Mouse (Mus musculus): ENCODE measurements around the gene Dpf2. TPM values are rescaled to one million over a fixed set of nuclear protein-coding genes. Genes with fewer than 3 reads are reported as not detected.

Dpf2 gene
- total and polyA plus RNA-seq, 2 experiments from 2014 or later, result 61.4 to 91.8 TPM

DNA sequence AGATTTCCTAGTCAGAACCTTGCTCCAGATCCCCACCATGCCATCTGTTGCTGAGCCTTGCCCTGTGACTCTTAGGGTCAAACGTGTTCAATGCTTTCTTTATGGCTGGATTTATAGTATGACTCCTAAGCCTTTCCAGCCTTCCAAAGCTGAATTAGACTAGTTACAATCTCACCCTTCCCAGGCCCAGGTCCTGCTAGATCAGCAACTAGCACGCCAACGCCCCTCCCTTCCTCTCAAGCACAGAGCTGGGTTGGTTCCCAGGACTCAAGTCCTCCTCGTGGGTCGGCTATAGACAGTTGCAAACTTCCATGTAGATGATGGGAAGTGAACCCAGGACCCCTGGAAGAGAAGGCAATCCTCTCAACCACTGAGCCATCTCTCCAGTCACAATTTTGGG lies 22.9 kb upstream of the Dpf2 start:
- DNase-seq (ENCODE audit: low spot score) (peak; percentile 53), ATAC-seq (ENCODE audit: insufficient read depth, low read depth) (no peak)
- Histone ChIP-seq H3K4me3 (ENCODE audit: low read depth, low read length) (no peak overlapping the region), H3K27ac (ENCODE audit: low read depth) (peak overlapping the region; percentile 64), H3K9me3 (replicated peaks; ENCODE audit: control insufficient read depth, low read length) (no peaks in the 10 kb centered on the region), H3K36me3 (replicated peaks; ENCODE audit: control insufficient read depth, insufficient read depth, low read length) (no peaks in the 10 kb centered on the region), H3K4me1 (ENCODE audit: control insufficient read depth, insufficient read depth) (peaks cover 30% of the 10 kb centered on the region), H3K4me2 (ENCODE audit: low read depth, low read length) (no peak overlapping the region), H3K27me3 (ENCODE audit: control insufficient read depth, insufficient read depth, low read length) (no peaks in the 10 kb centered on the region), H3K9ac (replicated peaks; ENCODE audit: low read depth, low read length) (no peak overlapping the region)
- WGBS, result 47% methylated on average over 5 of the region's 5 CpGs
- TF ChIP-seq EP300 (IDR thresholded peaks at IDR 0.05; ENCODE audit: low read depth), result no peak
- TF ChIP-seq CTCF (IDR thresholded peaks at IDR 0.05; ENCODE audit: low read depth), result no peak

DNA sequence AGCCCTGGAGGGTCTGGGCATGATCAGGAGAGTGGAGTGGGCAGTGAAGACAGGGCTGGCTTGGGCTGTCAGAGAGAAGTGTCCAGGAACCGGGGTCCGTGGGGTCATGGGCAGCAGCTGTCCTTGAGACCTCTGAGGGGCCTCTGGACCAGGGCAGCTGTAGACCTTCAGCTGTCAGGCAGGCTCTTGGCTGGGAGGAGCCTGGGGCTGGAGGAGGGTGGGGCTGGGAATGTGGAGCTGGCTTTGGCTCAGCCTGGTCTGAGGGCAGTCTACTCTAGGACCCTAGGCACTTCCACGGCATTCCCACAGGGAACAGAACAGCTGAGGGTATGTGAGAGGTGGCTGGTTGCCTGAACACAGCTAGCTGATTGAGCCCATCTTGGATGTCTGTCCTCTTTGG lies 22.5 kb upstream of the Dpf2 start:
- no peak overlapping the region for H3K9ac ChIP-seq (replicated peaks; ENCODE audit: low read depth, low read length)
- H3K4me1 ChIP-seq (ENCODE audit: control insufficient read depth, insufficient read depth), result peaks cover 27% of the 10 kb centered on the region
- TF ChIP-seq EP300 (IDR thresholded peaks at IDR 0.05; ENCODE audit: low read depth), result no peak
- no peak for TF ChIP-seq CTCF (IDR thresholded peaks at IDR 0.05; ENCODE audit: low read depth)
- no peaks in the 10 kb centered on the region for H3K27me3 ChIP-seq (ENCODE audit: control insufficient read depth, insufficient read depth, low read length)
- no peaks in the 10 kb centered on the region for H3K9me3 ChIP-seq (replicated peaks; ENCODE audit: control insufficient read depth, low read length)
- H3K27ac ChIP-seq (ENCODE audit: low read depth), result peak overlapping the region; percentile 64
- no peaks in the 10 kb centered on the region for H3K36me3 ChIP-seq (replicated peaks; ENCODE audit: control insufficient read depth, insufficient read depth, low read length)
- no peak overlapping the region for H3K4me2 ChIP-seq (ENCODE audit: low read depth, low read length)
- peak; percentile 68 for DNase-seq (ENCODE audit: low spot score)
- H3K4me3 ChIP-seq (ENCODE audit: low read depth, low read length), result no peak overlapping the region
- WGBS, result 5% methylated on average over 3 of the region's 3 CpGs
- peak; percentile 82 for ATAC-seq (ENCODE audit: insufficient read depth, low read depth)

DNA sequence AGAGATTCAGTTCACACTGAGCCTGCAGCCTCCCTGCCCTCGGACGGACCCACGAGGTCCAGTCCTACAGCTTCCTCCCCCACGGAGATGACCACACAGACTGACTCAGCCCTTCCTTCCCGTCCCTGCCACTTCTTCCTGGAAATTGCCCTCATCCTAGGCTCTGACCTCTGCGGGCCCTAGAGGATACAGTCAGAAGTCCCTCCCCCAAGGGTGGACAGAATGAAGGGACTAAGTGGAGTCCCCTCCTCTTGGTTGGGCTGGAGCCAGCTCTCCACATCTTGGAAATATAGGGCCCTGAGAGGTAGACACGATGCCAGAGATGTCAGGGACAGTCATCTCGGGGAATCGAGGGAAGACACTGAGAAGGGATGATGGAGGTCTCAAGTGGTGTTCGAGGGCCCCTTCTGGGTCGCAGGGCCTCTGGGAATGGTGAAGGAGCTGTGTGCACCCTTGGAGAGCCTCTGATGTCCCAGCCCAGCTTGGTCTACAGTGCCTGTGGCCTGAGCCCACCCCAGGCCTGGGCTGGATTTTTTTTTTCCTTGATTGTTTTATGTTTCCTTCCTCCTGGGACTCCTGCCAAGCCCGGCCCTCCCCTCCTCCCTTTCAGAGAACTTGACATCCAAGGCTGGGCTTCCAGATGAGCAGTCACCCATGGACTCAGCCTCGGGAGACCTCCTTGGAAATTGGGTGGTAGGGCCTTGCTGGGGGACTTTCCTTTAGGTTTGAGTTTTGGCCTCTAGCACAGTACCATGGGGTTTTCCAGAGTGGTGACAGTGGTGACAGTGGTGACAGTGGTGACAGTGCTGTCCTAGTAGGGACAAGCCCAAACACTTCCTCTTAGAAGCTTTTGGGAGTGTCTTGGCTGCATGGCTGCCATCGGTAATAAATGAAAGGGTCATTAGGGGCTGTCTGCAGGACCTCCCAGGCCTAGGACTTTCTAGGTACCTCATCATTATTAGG lies 17.1 kb upstream of the Dpf2 start:
- DNase-seq (ENCODE audit: low spot score) (peak; percentile 41), ATAC-seq (ENCODE audit: insufficient read depth, low read depth) (peak; percentile 42)
- H3K27me3 ChIP-seq (ENCODE audit: control insufficient read depth, insufficient read depth, low read length), result no peaks in the 10 kb centered on the region
- H3K27ac ChIP-seq (ENCODE audit: low read depth), result peak overlapping the region; percentile 73
- no peaks in the 10 kb centered on the region for H3K36me3 ChIP-seq (replicated peaks; ENCODE audit: control insufficient read depth, insufficient read depth, low read length)
- 45% methylated on average over 14 of the region's 14 CpGs for WGBS
- H3K4me2 ChIP-seq (ENCODE audit: low read depth, low read length), result no peak overlapping the region
- no peak overlapping the region for H3K4me3 ChIP-seq (ENCODE audit: low read depth, low read length)
- H3K9ac ChIP-seq (replicated peaks; ENCODE audit: low read depth, low read length), result no peak overlapping the region
- H3K4me1 ChIP-seq (ENCODE audit: control insufficient read depth, insufficient read depth), result peaks cover 9% of the 10 kb centered on the region; the same call in 1 of the 2 replicates
- no peaks in the 10 kb centered on the region for H3K9me3 ChIP-seq (replicated peaks; ENCODE audit: control insufficient read depth, low read length)
- TF ChIP-seq CTCF (IDR thresholded peaks at IDR 0.05; ENCODE audit: low read depth) (no peak), EP300 (IDR thresholded peaks at IDR 0.05; ENCODE audit: low read depth) (0 out of 2 replicates have a peak, but pooled peaks have one; percentile 31)

DNA sequence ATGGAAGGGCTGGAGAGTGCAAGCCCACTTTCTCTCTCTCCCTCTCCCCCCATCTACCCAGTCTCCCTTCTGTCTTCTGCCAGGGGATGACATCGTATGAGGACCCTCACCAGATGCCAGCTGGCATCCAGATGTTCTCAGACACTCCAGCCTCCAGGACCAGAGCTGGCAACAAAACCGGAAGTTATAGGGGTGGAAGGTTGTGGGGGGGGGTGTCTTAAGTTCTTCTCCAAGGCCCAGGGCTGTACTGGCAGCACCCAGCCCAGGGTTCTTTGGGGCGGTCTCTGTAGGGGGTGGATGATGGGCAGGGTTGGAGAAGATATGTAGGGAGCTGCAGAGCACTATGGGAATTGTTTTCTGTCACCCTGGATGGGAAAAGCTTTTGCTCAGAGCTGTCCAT lies 15.7 kb upstream of the Dpf2 start:
- Histone ChIP-seq H3K4me1 (ENCODE audit: control insufficient read depth, insufficient read depth) (peaks cover 9% of the 10 kb centered on the region; the same call in 1 of the 2 replicates), H3K4me3 (ENCODE audit: low read depth, low read length) (no peak overlapping the region), H3K27me3 (ENCODE audit: control insufficient read depth, insufficient read depth, low read length) (no peaks in the 10 kb centered on the region), H3K36me3 (replicated peaks; ENCODE audit: control insufficient read depth, insufficient read depth, low read length) (no peaks in the 10 kb centered on the region), H3K9me3 (replicated peaks; ENCODE audit: control insufficient read depth, low read length) (no peaks in the 10 kb centered on the region), H3K9ac (replicated peaks; ENCODE audit: low read depth, low read length) (no peak overlapping the region), H3K4me2 (ENCODE audit: low read depth, low read length) (no peak overlapping the region), H3K27ac (ENCODE audit: low read depth) (peak overlapping the region; percentile 73; the same call in 1 of the 2 replicates)
- 59% methylated on average over 3 of the region's 3 CpGs for WGBS
- ATAC-seq (ENCODE audit: insufficient read depth, low read depth), result no peak
- no peak for DNase-seq (ENCODE audit: low spot score)
- TF ChIP-seq EP300 (IDR thresholded peaks at IDR 0.05; ENCODE audit: low read depth) (no peak), CTCF (IDR thresholded peaks at IDR 0.05; ENCODE audit: low read depth) (no peak)

DNA sequence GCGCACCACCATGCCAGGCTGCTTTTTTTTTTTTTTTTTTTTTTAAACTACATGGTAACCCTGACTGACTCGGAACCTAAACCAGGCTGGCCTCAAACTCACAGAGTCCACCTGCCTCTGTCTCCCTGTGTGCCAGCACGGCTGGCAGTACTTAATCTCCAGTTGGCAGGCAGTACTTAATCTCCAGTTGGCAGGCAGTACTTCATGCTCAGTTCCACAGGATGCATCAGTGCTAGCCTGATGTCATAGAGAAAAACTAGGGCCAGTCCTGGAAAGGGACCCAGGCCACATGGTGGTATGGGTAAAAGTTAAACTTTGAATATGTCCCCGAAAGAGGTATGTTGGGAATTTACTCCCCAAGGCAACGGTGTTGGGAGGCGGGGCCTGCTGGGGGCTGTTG lies 15.3 kb upstream of the Dpf2 start:
- Histone ChIP-seq H3K27me3 (ENCODE audit: control insufficient read depth, insufficient read depth, low read length) (no peaks in the 10 kb centered on the region), H3K36me3 (replicated peaks; ENCODE audit: control insufficient read depth, insufficient read depth, low read length) (no peaks in the 10 kb centered on the region), H3K9me3 (replicated peaks; ENCODE audit: control insufficient read depth, low read length) (no peaks in the 10 kb centered on the region), H3K4me2 (ENCODE audit: low read depth, low read length) (no peak overlapping the region), H3K4me1 (ENCODE audit: control insufficient read depth, insufficient read depth) (peaks cover 9% of the 10 kb centered on the region; the same call in 1 of the 2 replicates), H3K9ac (replicated peaks; ENCODE audit: low read depth, low read length) (no peak overlapping the region), H3K4me3 (ENCODE audit: low read depth, low read length) (no peak overlapping the region), H3K27ac (ENCODE audit: low read depth) (no peak overlapping the region)
- ATAC-seq (ENCODE audit: insufficient read depth, low read depth) (no peak), DNase-seq (ENCODE audit: low spot score) (no peak)
- TF ChIP-seq EP300 (IDR thresholded peaks at IDR 0.05; ENCODE audit: low read depth), result no peak
- WGBS, result 70% methylated on average over 6 of the region's 6 CpGs
